ENCODE assay signal across 1 mouse cellular context in the genomic region with DNA sequence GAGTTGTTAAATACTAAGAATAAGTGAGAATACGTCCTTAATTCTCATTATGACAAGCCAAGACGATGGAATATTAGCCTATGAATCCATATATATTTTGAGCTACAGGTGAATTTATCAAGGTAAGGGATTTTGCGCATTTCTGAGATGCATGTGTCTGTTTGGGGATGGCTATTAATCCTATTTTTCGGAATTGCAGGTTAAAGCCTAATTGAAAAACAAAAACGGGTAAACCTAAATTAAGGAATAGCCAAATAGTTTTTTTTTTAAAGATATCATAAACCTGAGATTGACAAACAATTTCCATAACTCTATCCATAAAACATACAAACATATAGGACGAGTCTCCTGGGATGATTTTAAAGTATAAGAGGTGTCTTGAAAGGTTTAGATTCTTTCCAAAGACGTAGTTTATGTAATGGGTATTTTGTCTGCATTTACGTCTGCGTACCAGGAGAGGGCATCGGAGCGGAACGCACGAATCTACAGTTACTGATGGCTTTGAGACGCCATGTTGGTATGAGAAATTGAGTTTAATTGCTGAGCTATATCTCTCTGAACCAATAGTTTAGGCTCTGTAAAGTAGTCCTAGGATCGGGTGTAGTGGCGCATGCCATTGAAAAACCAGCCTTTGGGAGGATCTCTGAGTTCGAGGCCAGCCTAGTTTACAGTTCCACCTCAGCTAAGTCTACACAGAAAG.
A peak's percentile ranks its signal among the peaks of the same experiment; 100 is the strongest.
TF ChIP-seq lines count a peak whose summit lies in the region.

No protein-coding gene starts in this region.

TF ChIP-seq in CH12.LX, 34 proteins besides CTCF, POLR2A, EP300 and RAD21 (continued from another document):
- TF ChIP-seq HCFC1 (IDR thresholded peaks at IDR 0.05; ENCODE audit: low read depth, low read length): peak; percentile 29; the same call in 1 of the 2 replicates
- no peak for TF ChIP-seq KAT2A (IDR thresholded peaks at IDR 0.05; ENCODE audit: insufficient replicate concordance, low read length)
